Mouse (Mus musculus): ENCODE data around the gene Sec31a. TPM values are rescaled to one million over a fixed set of nuclear protein-coding genes. Genes with fewer than 3 reads are reported as not detected.

Gene Sec31a
- polyA plus RNA-seq, 1 experiment from 2014 or later = 92.2 TPM

Other genes starting within 250 kb of the Sec31a start
- gene Lin54, start 84.4 kb upstream of the Sec31a start, polyA plus RNA-seq (2014; fragmentation: Nextera tagmentation; extraction: Ambion mirVana) = 18.7 and 21.4 TPM in 2 replicates
- 242 and 251 TPM in 2 replicates for gene Cops4, start 102.1 kb upstream of the Sec31a start, polyA plus RNA-seq (2014; fragmentation: Nextera tagmentation; extraction: Ambion mirVana)
- gene Plac8, start 156.0 kb upstream of the Sec31a start, polyA plus RNA-seq (2014; fragmentation: Nextera tagmentation; extraction: Ambion mirVana) = 1.4 and 1.7 TPM in 2 replicates

All from midbrain, embryonic 11.5 days (tissue).